Mouse (Mus musculus): ENCODE data around the gene Asxl1. TPM values are rescaled to one million over a fixed set of nuclear protein-coding genes. Genes with fewer than 3 reads are reported as not detected.

Gene Asxl1
- polyA plus RNA-seq, 1 experiment from 2014 or later = 11.8 TPM

- 94% methylated on average over 5 of the region's 5 CpGs for WGBS
- H3K36me3 ChIP-seq = peaks cover 54% of the 10 kb centered on the region
- no peak overlapping the region for H3K4me3 ChIP-seq
- H3K9me3 ChIP-seq (replicated peaks) = no peaks in the 10 kb centered on the region
- peaks cover 1% of the 10 kb centered on the region; the same call in 1 of the 2 replicates for H3K4me1 ChIP-seq
- DNase-seq (ENCODE audit: low spot score) = no peak
- no peaks in the 10 kb centered on the region for H3K27me3 ChIP-seq (ENCODE audit: low read depth, poor library complexity, severe bottlenecking)
- H3K27ac ChIP-seq (replicated peaks) = no peak overlapping the region
These were observed 13.4 kb upstream of the Asxl1 start for GRCm38 (mm10) chr2:153332271-153332670.

DNA sequence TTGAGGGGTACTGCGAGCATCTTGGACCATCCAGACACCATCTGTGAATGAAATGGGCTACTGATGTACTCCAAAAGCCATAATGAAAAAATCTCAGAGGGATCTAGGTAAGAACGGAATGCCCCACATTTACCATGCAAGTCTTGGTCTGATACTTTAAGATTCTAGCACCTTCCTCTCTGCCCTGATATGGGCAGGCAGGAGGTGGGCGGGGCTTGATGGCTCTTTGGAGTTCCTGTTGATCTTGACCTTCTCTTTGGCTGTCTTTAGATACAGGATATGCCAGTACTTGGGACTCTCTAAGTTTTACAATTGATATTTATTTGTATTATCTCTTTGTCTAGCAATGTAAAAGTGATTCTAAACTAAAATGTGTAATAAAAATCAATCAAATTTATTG lies 12.6 kb upstream of the Asxl1 start:
- Histone ChIP-seq H3K4me3 (no peak overlapping the region), H3K27me3 (ENCODE audit: low read depth, poor library complexity, severe bottlenecking) (no peaks in the 10 kb centered on the region)
- 98% methylated on average over 3 of the region's 3 CpGs for WGBS

GRCm38 (mm10) chr2:153333822-153334232 lies 11.8 kb upstream of the Asxl1 start:
- Histone ChIP-seq H3K9me3 (replicated peaks) (no peaks in the 10 kb centered on the region), H3K4me3 (no peak overlapping the region), H3K27ac (replicated peaks) (no peak overlapping the region), H3K27me3 (ENCODE audit: low read depth, poor library complexity, severe bottlenecking) (no peaks in the 10 kb centered on the region), H3K36me3 (peaks cover 39% of the 10 kb centered on the region), H3K4me1 (peaks cover 7% of the 10 kb centered on the region; the same call in 1 of the 2 replicates)
- no peak for DNase-seq (ENCODE audit: low spot score)
- WGBS = 93% methylated on average over 6 of the region's 6 CpGs

More for the DNA sequence above, 12.6 kb upstream of the Asxl1 start:
- H3K9me3 ChIP-seq (replicated peaks) = no peaks in the 10 kb centered on the region
- no peak for DNase-seq (ENCODE audit: low spot score)
- H3K36me3 ChIP-seq = peaks cover 47% of the 10 kb centered on the region
- no peak overlapping the region for H3K27ac ChIP-seq (replicated peaks)
- peaks cover 7% of the 10 kb centered on the region; the same call in 1 of the 2 replicates for H3K4me1 ChIP-seq

- Histone ChIP-seq H3K36me3 (peaks cover 38% of the 10 kb centered on the region), H3K9me3 (replicated peaks) (no peaks in the 10 kb centered on the region), H3K4me3 (no peak overlapping the region), H3K27me3 (ENCODE audit: low read depth, poor library complexity, severe bottlenecking) (no peaks in the 10 kb centered on the region), H3K4me1 (peaks cover 7% of the 10 kb centered on the region; the same call in 1 of the 2 replicates), H3K27ac (replicated peaks) (no peak overlapping the region)
- WGBS = 84% methylated on average over 3 of the region's 3 CpGs
- DNase-seq (ENCODE audit: low spot score) = no peak
These were observed 11.3 kb upstream of the Asxl1 start for GRCm38 (mm10) chr2:153334281-153334680.

DNA sequence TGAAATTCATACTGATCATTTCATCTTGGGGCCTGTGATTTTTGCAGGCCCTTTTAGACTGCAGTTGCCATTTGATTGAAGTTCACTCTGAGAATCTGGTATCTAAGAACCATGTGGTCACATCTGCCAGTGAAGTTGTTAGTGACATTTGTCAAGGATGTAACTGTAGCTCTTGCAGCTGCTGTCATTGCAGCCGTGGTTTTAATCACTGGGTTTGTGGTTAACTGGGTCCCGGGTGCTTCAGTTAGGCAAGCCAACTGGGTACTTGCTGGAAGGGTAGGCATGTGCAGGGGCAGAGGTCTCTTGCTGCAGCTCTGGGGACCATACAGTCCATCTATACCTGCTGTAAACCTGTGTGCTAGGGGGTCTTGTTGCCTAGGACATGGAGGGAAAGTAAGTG lies 9.5 kb upstream of the Asxl1 start:
- Histone ChIP-seq H3K27me3 (ENCODE audit: low read depth, poor library complexity, severe bottlenecking) (no peaks in the 10 kb centered on the region), H3K27ac (replicated peaks) (no peak overlapping the region), H3K4me1 (peaks cover 7% of the 10 kb centered on the region; the same call in 1 of the 2 replicates), H3K36me3 (peaks cover 19% of the 10 kb centered on the region), H3K9me3 (replicated peaks) (no peaks in the 10 kb centered on the region), H3K4me3 (no peak overlapping the region)
- 79% methylated on average over 2 of the region's 2 CpGs for WGBS
- no peak for DNase-seq (ENCODE audit: low spot score)

- no peaks in the 10 kb centered on the region for H3K27me3 ChIP-seq (ENCODE audit: low read depth, poor library complexity, severe bottlenecking)
- H3K36me3 ChIP-seq = peaks cover 12% of the 10 kb centered on the region; the same call in 1 of the 2 replicates
- peaks cover 7% of the 10 kb centered on the region; the same call in 1 of the 2 replicates for H3K4me1 ChIP-seq
- WGBS = 91% methylated on average over 9 of the region's 9 CpGs
- no peaks in the 10 kb centered on the region for H3K9me3 ChIP-seq (replicated peaks)
- no peak overlapping the region for H3K27ac ChIP-seq (replicated peaks)
- H3K4me3 ChIP-seq = no peak overlapping the region
- DNase-seq (ENCODE audit: low spot score) = no peak
These were observed 7.0 kb upstream of the Asxl1 start for GRCm38 (mm10) chr2:153338361-153339350.

DNA sequence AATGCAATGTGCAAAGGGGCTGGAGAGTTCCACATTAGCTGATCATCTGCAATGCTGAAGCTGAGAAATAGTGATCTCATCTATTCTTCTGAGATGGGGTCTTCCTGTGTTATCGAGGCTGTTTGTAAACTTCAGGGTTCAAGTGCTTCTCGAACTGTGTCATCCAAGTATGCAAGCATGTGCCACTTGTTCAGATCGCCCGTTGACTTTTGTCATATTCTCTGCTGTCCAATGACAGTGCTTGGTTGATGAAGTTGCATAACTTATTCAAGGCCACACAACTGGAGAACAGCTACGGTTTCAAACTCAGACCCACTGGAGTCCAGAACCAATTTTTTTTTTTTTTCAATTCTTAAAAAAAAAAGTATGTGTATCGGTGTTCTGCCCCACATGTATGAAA lies 3.5 kb upstream of the Asxl1 start:
- peaks cover 12% of the 10 kb centered on the region; the same call in 1 of the 2 replicates for H3K36me3 ChIP-seq
- WGBS = 92% methylated on average over 6 of the region's 6 CpGs
- no peaks in the 10 kb centered on the region for H3K27me3 ChIP-seq (ENCODE audit: low read depth, poor library complexity, severe bottlenecking)
- H3K4me1 ChIP-seq = peaks cover 15% of the 10 kb centered on the region
- DNase-seq (ENCODE audit: low spot score) = no peak
- H3K4me3 ChIP-seq = no peak overlapping the region
- no peaks in the 10 kb centered on the region for H3K9me3 ChIP-seq (replicated peaks)
- H3K27ac ChIP-seq (replicated peaks) = no peak overlapping the region

DNA sequence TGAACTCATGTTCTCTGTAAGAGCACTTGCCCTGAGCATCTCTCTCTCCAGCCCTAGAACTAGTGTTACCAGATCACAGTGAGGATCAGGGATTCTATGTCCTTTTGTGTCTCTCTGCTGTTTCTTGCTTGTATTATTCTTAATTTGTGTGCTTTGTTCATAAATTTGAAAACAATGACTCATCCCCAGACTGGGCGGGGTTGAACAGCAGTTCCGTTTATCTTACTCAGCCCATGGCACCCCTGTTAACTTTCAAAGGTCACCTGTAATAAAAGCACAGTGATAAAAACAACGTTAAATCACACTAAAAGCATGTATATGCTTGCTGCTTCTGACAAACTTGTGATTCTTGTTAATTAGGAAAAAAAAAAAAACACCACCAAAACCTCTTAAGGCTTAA lies 3.0 kb upstream of the Asxl1 start:
- Histone ChIP-seq H3K27me3 (ENCODE audit: low read depth, poor library complexity, severe bottlenecking) (no peaks in the 10 kb centered on the region), H3K27ac (replicated peaks) (no peak overlapping the region), H3K4me1 (peaks cover 17% of the 10 kb centered on the region), H3K4me3 (no peak overlapping the region), H3K9me3 (replicated peaks) (no peaks in the 10 kb centered on the region), H3K36me3 (peaks cover 12% of the 10 kb centered on the region; the same call in 1 of the 2 replicates)
- no peak for DNase-seq (ENCODE audit: low spot score)
- WGBS = 89% methylated on average over 3 of the region's 3 CpGs

DNA sequence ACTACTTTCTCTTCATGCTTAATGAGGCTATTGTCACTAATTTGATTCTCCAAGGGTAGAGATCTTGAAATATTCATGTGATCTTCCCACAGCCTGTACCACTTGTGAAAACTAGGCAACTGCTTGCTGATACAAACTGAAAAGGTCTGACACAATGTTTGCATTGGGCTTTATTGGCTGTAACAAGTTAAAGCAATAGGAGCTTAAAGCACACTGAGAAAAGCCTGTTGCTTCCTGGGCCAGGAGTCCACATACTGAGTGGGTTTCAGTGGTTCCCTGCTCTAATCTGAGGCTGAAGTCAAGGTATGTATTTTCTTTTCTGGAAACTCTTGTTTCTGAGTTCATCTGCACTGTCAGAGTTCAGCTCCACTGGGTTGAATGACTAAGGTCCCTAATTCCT lies 2.4 kb upstream of the Asxl1 start:
- Histone ChIP-seq H3K27ac (replicated peaks) (no peak overlapping the region), H3K27me3 (ENCODE audit: low read depth, poor library complexity, severe bottlenecking) (no peaks in the 10 kb centered on the region), H3K36me3 (peaks cover 12% of the 10 kb centered on the region; the same call in 1 of the 2 replicates), H3K4me1 (peaks cover 19% of the 10 kb centered on the region), H3K9me3 (replicated peaks) (no peaks in the 10 kb centered on the region), H3K4me3 (no peak overlapping the region)
- no peak for DNase-seq (ENCODE audit: low spot score)

- no peaks in the 10 kb centered on the region for H3K9me3 ChIP-seq (replicated peaks)
- peak overlapping the region; percentile 99 for H3K27ac ChIP-seq (replicated peaks)
- DNase-seq (ENCODE audit: low spot score) = no peak
- H3K4me1 ChIP-seq = peaks cover 34% of the 10 kb centered on the region
- H3K36me3 ChIP-seq = peaks cover 28% of the 10 kb centered on the region
- WGBS = 10% methylated on average over 11 of the region's 11 CpGs
- no peaks in the 10 kb centered on the region for H3K27me3 ChIP-seq (ENCODE audit: low read depth, poor library complexity, severe bottlenecking)
- H3K4me3 ChIP-seq = peak overlapping the region; percentile 94
These were observed 567 bp upstream of the Asxl1 start for GRCm38 (mm10) chr2:153345071-153345453.

DNA sequence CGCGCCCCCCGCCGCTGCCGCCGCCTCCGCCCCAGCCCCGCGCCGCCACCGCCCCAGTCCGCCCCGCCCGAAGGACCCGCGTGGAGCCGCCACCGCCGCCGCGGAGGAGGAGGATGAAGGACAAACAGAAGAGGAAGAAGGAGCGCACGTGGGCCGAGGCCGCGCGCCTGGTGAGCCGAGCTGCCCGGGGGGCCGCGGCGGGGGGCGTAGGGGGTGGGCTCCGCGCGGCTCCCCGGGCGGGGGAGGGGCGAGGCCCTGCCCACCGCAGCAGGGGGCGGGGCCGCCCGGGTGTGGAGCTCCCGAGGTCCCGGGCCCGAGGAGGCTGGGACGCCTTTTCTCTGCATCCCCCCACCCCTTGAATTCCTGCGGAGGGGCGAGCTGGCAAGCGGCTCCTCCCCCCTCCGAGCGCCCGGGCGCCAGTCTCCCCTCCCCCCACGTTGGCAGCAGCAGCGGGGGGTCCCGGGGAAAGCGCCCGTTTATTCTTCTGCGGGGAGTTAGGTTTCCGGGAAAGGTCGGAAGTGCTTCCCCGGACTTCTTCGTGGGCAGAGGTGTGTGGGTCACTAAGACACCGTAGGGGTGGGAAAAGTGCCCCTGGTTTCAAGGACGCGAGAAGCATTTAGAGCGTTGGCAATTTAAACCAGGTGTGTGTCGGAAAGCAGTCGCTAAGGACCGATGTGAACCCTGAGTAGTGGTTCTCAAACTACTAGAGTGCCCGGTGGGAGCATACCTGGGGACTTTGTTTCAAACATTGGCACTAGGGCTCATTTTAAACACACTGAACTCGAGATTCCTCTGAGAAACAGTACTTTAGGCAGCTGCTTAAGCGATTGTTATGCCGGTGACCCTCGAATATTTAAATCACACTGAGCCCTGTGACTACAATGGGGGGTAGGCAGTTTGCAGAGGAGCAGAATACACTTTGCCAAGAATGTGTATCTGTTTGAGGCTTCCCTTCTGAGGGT lies 873 bp downstream of the Asxl1 start:
- Histone ChIP-seq H3K9me3 (replicated peaks) (no peaks in the 10 kb centered on the region), H3K36me3 (peaks cover 40% of the 10 kb centered on the region), H3K27me3 (ENCODE audit: low read depth, poor library complexity, severe bottlenecking) (no peaks in the 10 kb centered on the region), H3K4me3 (peak overlapping the region; percentile 94), H3K4me1 (peaks cover 44% of the 10 kb centered on the region), H3K27ac (replicated peaks) (peak overlapping the region; percentile 99)
- DNase-seq (ENCODE audit: low spot score) = peak; percentile 84
- under 1% methylated on average over 68 of the region's 76 CpGs for WGBS

GRCm38 (mm10) chr2:153347183-153347781 lies 1.7 kb downstream of the Asxl1 start:
- peak overlapping the region; percentile 94 for H3K4me3 ChIP-seq
- peaks cover 40% of the 10 kb centered on the region for H3K36me3 ChIP-seq
- no peak for DNase-seq (ENCODE audit: low spot score)
- WGBS = 21% methylated on average over 9 of the region's 9 CpGs
- no peaks in the 10 kb centered on the region for H3K9me3 ChIP-seq (replicated peaks)
- H3K4me1 ChIP-seq = peaks cover 44% of the 10 kb centered on the region
- H3K27me3 ChIP-seq (ENCODE audit: low read depth, poor library complexity, severe bottlenecking) = no peaks in the 10 kb centered on the region
- peak overlapping the region; percentile 99 for H3K27ac ChIP-seq (replicated peaks)
